Mouse (Mus musculus) MEL-GATA-1-ER (cell line): ENCODE data around the gene Copz2.
"Not testable (repeated sequence)": the region's sequence is repeated elsewhere in the genome, so short reads cannot be mapped to it uniquely, and the experiment has no call there.

Source experiments
- DNase-seq: peaks from one replicate; pipeline ENCODE4 v3.0.0-alpha.2; 2012; ENCODE audit warnings: low read depth; ENCODE audit errors: extremely low read depth

Gene Copz2

GRCm38 (mm10) chr11:96849681-96850467, at the start of gene Copz2:
TSS of gene Copz2 (plus strand) at chr11:96849870.
- no peak for DNase-seq

DNA sequence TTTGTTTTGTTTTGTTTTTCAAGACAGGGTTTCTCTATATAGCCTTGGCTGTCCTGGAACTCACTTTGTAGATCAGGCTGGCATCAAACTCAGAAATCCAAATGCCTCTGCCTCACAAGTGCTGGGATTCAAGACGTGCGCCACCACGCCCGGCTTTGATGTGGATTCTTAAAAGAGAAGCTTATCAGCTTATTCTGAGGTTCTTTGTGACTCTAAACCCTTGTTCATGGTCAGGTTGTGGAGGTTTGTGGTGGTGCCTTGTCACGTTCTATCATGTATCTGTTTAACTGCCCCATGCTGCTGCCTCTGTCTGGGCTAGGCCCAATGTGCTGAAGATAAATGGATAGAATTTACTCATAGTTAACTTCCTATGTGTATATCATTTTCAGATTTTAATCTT, 44.1 kb upstream of the Copz2 start:
- no peak for DNase-seq

DNA sequence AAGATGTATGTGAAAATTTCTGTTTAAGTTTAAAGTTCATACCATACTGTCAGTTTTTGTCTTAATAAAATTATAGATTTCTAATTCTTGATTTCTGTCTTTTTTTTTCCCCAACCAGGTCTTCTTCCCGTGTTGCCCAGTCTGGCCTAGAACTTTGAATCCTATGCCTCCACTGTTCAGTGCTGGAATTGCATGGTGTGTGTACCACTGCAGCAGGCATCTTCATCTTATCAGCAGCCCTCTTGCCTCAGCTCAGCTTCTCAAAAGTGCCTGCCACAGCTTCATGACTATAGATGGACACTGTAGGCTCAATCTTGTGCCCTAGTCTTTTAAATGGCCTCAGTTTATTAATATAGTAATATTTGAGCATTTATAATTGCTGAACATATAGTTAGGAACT, 41.6 kb upstream of the Copz2 start:
- DNase-seq, result no peak

- DNase-seq, result no peak
These were observed 40.0 kb upstream of the Copz2 start for GRCm38 (mm10) chr11:96809562-96810235.

- not testable (repeated sequence) for DNase-seq
These were observed 38.5 kb upstream of the Copz2 start for GRCm38 (mm10) chr11:96811188-96811587.

- no peak for DNase-seq
These were observed 36.2 kb upstream of the Copz2 start for GRCm38 (mm10) chr11:96813455-96813854.

DNA sequence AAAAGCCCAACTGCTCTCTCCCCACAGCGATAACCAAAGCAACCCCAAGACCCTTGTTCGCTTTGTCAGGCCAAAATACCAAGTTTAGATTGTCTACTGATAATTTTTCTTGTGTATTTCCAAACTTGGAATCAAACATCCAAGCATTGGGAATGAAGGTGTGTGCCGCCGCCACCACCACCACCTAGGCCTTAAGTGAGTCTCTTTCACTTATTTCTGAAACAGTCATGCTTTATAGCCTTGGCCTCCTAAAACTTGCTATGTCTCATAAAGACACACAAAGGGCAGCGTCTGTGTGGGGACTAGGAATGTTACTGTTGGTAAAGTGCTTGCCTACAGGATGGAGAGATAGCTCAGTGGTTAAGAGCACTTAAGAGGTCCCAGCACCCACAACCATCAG, 35.8 kb upstream of the Copz2 start:
- DNase-seq, result no peak

- DNase-seq, result no peak
These were observed 35.2 kb upstream of the Copz2 start for GRCm38 (mm10) chr11:96814443-96814842.

- DNase-seq, result no peak
These were observed 33.8 kb upstream of the Copz2 start for GRCm38 (mm10) chr11:96815895-96816294.

DNA sequence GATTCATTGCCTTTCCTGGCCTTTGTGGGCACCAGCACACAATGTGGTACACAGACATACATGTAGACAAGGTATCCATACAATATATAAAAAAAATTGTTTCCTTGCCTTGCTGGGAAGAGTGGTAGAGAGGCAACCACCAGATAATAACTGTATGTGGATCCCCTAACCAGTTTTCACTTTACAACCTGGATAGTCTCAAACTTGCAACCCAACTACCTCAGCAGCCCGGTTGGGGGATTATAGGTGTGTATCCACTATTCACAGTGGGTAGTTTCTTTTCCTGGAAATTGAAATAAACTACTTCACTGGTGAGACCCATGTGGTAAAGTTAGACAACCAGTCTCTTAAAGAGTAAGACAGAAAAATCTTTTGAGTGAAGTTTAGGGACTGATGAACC, 33.2 kb upstream of the Copz2 start:
- no peak for DNase-seq

DNA sequence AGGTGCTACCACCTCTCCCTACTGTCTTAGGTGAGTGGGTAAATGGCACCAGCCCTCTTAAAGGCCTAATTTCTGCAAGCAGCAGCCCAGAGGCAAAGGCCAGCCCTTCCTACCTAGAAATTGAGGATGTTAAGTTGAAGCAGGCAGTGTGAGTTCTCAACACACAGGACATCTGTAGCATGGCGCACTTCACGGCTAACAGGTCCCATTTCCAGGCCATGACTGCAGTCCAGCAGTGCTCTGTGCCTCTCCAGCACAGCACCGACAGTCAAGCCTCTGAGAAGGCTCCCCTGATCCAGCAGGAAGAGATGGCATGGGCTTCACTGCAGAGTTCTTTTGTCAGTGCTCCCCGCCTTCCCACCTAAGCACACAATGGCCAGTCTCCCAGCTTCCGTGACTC, 32.7 kb upstream of the Copz2 start:
- DNase-seq, result no peak

DNA sequence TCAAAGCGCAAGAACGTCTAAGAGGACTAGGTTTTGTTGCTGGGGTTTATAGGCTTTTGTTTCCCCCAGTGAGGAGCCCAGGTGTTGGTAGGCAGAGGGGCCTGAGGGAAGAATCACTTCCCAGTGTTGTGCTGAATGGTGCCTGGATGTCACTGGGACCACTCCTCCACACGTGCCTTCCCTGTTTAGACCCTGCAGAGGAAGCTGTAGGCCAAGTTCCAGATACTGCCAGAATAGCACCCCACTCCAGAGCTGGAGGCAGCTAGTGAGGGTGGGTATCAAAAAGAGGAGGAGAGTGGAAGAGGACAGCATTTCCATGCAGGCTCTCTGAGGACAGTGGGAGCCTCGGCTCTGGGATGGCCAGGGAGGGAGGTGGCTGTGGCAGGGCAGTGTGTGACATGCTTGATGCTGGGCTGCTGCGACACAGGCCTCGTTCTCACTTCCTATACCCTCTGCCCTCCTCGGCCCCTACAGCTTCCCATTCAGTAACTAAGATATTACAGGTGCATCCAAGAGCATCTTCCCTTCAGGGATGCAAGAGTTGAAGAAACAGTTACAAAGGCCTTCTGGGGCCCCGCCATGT, 31.5 kb upstream of the Copz2 start:
- DNase-seq, result no peak

GRCm38 (mm10) chr11:96821956-96822355, 27.7 kb upstream of the Copz2 start:
- DNase-seq, result no peak

DNA sequence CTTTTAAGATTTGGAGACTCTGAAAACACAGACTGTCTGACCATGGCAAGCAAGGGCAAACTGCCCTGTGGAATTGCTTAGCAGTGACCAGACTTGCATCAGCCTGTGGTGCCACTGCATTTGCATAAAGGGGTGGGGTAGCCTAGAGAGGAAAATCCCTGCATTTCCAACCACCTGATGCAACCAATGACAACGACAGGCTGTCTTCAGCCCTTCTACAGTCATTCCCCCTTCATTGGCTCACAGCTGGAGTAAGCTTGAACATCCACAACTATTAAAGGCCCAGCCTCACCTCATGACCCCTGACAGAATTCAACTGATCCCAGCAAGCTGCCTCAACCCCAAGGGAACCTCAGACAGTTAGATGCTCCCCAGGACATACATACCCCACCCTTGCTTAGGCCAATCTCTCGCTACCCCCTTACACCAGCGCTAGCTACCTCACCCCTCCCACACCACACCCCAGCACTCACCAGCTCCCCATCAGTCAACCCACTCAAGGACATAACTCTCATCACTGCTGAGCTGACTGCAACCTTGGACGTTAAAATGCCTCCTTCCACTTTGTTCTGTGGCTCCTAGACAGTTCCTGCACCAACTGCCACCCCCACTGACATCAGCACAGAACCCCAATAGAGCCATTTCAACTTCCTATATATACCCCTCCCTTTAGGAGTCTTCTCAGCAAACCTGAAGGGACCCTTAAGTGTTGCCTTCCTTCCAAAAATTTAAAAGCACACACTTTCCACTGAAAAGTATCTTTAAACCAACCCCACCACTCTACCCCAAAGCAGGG, 26.8 kb upstream of the Copz2 start:
- DNase-seq, result peak; percentile 26

DNA sequence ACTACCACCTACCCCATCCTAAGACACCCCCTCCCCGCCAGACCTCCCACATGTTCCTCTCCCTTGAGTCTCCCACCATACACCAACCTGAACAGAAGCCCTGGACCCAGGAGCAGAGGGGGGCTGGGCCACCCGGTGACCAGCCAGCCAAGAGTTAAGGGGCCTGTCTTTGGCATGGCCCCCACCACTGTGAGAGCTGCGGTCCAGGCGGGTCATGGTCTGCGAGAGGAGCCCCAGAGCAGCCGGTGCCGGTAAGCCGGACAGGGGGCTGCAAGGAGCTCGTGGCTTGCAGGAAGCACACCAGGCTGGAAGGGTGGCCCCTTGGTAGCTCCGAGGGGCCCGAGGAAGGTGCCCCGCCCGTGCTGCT, 26.2 kb upstream of the Copz2 start:
- no peak for DNase-seq

DNA sequence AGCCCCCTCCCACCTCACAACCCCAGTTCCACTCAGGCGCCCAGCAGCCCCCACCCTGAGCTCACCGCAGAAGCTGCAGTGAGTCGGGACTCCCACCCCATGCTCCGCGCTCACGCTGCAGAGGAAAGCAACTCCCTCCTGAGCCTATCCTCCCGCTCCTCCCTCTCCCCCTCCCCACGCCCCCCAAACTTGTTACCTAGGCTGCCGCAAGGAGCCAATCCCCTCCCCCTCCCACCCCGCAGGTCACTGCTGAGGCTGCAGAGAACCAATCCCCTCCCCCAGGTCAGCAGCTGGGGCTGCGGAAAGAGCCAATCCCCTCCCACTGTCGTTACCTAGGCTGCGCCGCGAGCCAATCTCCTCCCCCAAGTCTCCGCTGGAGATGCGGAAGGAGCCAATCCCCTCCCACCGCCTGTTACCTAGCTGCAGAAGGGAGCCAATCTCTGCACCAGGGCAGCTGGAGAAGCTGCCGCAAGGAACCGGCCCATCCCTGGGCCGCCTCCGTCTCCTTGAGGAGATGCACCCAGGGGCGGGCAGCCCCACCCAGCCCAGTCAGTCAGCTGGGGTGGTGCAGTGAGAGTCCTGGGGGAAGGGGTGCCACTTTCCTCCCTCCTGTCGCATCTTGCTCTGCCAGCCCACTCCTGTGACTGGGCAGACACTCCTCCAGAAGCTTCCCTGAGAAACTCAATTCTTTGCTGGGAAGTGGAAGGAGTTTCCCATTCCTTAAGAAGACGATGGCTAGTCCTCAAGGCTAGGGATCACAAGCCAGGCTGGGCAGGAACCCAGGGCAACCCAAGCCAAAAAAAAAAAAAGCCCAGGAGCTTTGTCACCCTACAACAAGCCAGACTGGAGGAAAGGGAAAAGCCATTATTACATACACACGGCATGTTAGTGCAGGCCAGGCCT, 25.5 kb upstream of the Copz2 start:
- peak; percentile 88 for DNase-seq

- no peak for DNase-seq
These were observed 24.7 kb upstream of the Copz2 start for GRCm38 (mm10) chr11:96824783-96825495.

DNA sequence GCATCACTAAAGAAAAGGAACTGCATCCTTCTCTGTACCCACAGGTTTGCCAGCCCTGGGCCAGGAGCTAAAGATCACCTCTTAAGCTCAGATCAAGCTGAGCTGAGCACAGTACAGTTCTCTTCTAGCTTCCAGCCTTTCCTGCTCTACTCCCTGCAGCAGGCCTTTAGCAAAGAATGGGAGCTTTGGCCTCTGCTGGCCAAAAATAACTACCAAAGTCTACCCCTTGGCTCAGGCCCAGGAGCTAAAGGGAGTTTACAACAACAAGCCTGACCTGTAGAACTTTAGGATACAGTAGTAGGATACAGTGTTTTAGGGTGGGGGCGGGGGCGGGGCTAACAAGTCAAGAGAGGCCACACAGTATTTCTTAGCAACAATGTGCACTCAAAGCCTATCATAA, 23.2 kb upstream of the Copz2 start:
- no peak for DNase-seq

DNA sequence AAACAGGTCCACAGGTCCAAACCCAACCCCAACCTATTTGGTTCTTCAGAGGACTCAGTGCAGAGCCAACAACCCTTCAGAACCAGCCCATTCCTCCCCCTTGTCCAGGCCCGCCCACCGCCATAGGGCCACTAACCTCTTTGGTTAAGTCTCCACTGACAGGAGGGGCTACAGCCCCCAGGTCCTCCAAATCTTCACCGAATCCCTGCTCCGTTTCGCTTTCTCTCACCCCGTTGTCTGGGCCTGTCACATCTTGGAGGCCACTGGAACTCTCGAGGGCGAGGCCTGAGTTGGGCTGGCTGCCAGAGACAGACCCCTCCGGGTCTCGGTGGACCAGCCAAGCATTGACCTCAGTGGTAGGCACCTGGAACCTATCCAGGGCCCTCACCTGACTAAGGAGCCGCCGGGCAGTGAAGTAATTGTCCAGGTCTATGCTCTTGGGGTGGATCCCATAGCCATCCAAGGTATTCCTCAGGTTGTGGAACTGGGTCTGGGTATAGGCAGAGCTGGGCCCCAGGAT, 22.5 kb upstream of the Copz2 start:
- no peak for DNase-seq

- DNase-seq, result no peak
These were observed 21.8 kb upstream of the Copz2 start for GRCm38 (mm10) chr11:96827917-96828316.
